Mouse (Mus musculus) left cerebral cortex, postnatal 4 days (tissue): ENCODE data around the gene Zbtb33. TPM values are rescaled to one million over a fixed set of nuclear protein-coding genes. Genes with fewer than 3 reads are reported as not detected.

Experiments used
- microRNA-seq: library from miRNA; unstranded; fragments of <30 nt; microRNA quantifications from one replicate; pipeline ENCODE4 v1.2.0, GENCODE M21; 2022
- total RNA-seq, 2 experiments: library from RNA; stranded (reverse); gene quantifications; 2 replicates each; pipeline ENCODE4 v1.2.3; 2021

Gene Zbtb33
- total RNA-seq, 2 experiments from 2014 or later: 27.6 to 32.2 TPM

Small RNA genes within 50 kb of the gene (microRNA-seq; reads per million reads assigned to microRNA genes)
- gene Mir3110: not detected

Other genes with a start within 250 kb of the Zbtb33 start
- gene Btg1-ps1, start 171.0 kb upstream of the Zbtb33 start, total RNA-seq: not detected
- not detected for gene Btg1-ps2, start 146.7 kb upstream of the Zbtb33 start, total RNA-seq
- gene Rhox10, start 123.3 kb upstream of the Zbtb33 start, total RNA-seq: not detected
- not detected for gene Rhox11, start 104.7 kb upstream of the Zbtb33 start, total RNA-seq
- gene Rhox12, start 78.9 kb upstream of the Zbtb33 start, total RNA-seq: not detected
- not detected for gene Rhox13, start 68.6 kb upstream of the Zbtb33 start, total RNA-seq
- 10 to 100 TPM in 1 of 2 experiments, 1 to 10 TPM in 1; 3.6 to 10.5 TPM for gene Tmem255a, start 62.6 kb downstream of the Zbtb33 start, total RNA-seq
- not detected for gene Atp1b4, start 126.4 kb downstream of the Zbtb33 start, total RNA-seq